ENCODE assay signal across 13 mouse cellular contexts in the genomic region with DNA sequence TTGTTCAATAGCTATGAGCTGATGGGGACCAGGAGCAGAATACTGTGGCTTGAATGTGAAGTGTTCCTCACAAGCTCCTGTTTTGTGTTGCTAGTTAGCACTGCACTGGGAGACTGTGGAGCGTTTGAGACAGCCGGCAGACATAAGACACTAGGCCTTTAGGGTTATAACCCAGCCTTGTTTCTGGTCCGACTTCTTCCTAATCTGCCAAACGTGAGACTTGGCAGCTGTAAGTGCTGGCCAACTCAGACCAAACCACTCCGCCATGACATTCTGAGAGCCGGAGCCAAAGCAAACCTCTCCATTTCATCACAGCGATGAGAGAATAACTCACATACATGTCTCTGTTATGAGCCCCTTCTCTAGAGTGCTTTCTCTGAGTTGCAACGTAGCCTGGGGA.
"Had no signal": no experiment of that assay in that cellular context is flagged by ENCODE, and none has a peak within 500 bp of the region (broad histone marks: within the 10 kb centered on the region; RNA-seq: fewer than 3 reads in every experiment).

No protein-coding gene starts in this region.

- H3K4me2 ChIP-seq: liver, embryonic 11.5 days; liver, embryonic 15.5 days; midbrain, embryonic 15.5 days; neural tube, embryonic 12.5 days had no signal

- H3K27ac ChIP-seq: left cerebral cortex, adult 2 months; limb, embryonic 10.5 days; liver, embryonic 15.5 days; midbrain, embryonic 15.5 days; neural tube, embryonic 12.5 days had no signal

- H3K36me3 ChIP-seq: limb, embryonic 10.5 days; liver, embryonic 15.5 days; midbrain, embryonic 15.5 days; neural tube, embryonic 12.5 days had no signal

- H3K9ac ChIP-seq: liver, embryonic 15.5 days; midbrain, embryonic 15.5 days; neural tube, embryonic 12.5 days had no signal

- H3K27me3 ChIP-seq: liver, embryonic 15.5 days; midbrain, embryonic 15.5 days; neural tube, embryonic 12.5 days had no signal

- H3K9me3 ChIP-seq: limb, embryonic 10.5 days; liver, embryonic 15.5 days; midbrain, embryonic 15.5 days; neural tube, embryonic 12.5 days had no signal

- ATAC-seq: lung, postnatal 0 days; midbrain, embryonic 15.5 days had no signal

- H3K4me1 ChIP-seq: liver, embryonic 15.5 days; midbrain, embryonic 15.5 days had no signal

- DNase-seq: kidney, adult 9 months; kidney, postnatal 25 days; lung, adult 2 months; lung, postnatal 36 days; thymus, adult 18-20 months; thymus, postnatal 14 days had no signal

- H3K4me3 ChIP-seq: left cerebral cortex, adult 2 months; limb, embryonic 10.5 days; liver, embryonic 15.5 days; midbrain, embryonic 15.5 days; neural tube, embryonic 12.5 days had no signal
